Mouse (Mus musculus) ES-E14 (cell line): ENCODE data around the gene Cad.

Experiments used
- CHD2 ChIP-seq: IDR thresholded peaks from 2 replicates; pipeline ENCODE4 v1.6.1; 2014; ENCODE audit warnings: mild to moderate bottlenecking, low read depth, low read length, inconsistent platforms
- HCFC1 ChIP-seq: IDR thresholded peaks from 2 replicates; pipeline ENCODE4 v1.6.1; 2012; ENCODE audit warnings: low read length, inconsistent platforms, borderline replicate concordance; ENCODE audit not compliant: insufficient read depth
- ZC3H11A ChIP-seq: IDR thresholded peaks from 2 replicates; pipeline ENCODE4 v1.6.1; 2012; ENCODE audit warnings: low read depth, mild to moderate bottlenecking, inconsistent platforms, low read length, borderline replicate concordance

DNA sequence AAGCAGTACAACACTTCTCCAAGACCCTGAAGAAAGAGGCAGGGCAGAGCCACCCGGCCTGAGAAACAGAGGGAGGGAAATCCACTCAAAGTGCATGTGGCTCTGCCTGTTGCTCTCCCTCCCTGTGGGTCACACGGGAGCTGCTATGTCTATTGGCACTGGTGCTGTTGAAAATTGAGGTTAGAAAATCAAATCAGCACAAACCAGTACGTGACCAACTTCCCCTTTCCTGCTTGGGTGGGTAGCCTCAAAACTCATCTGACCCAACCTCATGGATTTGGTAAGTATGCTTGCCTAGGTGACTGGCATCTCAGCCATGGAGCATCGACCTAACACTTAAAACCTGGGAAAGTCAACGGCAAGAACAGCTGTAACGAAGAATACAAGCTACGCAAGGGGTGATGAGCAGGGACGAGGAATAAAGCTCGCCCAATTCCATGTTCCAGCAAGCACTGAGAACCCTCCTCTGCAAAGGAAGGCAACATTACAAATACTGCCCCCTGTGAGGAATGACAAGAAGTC, 51.3 kb downstream of the Cad start, which contains the start of gene Dnajc5g:
- TF ChIP-seq HCFC1 = no peak
- TF ChIP-seq ZC3H11A = no peak
- TF ChIP-seq CHD2 = no peak
